Mouse (Mus musculus): ENCODE measurements at regions not wholly inside any gene's neighbourhood (a gene's known extent, or its start where the extent isn't known, plus 50 kb on each side); places are given as distances from the start of the nearest gene placed in this dataset.
"Not testable (repeated sequence)": the region's sequence is repeated elsewhere in the genome, so short reads cannot be mapped to it uniquely, and the experiment has no call there.

DNA sequence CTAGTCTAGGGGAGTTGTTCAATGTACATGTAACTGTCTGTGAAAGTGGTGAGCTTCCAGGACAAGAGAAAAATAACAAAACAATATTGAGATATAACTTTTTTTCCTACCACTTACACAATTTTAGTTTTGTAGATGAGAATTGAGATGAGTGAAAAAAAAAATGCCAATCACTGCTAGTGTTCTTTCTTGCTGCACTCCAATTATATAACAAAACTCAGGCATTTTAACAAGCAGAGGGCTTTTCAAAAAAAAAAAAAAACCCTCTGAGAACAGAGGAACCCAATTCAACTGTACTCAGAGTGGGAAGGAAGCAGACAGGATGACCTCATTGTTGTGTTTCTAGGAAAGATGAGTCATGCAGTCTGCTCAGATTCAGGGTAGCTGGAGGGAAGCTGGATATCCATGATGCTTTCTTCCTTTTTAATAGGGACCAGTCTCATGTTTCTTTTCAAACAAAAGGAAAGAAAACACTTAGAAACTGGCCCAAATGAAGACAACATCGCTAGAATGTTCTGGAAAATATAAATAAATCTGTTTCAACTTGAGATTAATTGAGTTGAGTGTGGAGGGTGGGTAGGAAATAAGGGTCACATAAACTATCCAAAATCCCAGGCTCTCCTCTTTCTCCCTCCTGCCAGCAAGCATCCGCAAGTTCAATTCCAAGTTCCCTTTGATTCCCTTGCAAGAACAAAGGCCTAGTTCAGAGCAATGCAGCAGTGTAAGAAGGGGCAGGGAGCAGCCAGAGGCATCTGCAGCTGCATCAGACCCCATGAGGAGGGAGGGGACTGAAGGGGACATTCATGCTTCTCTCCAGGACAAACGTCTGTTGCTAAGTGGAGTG is 250.6 kb downstream of the Trib2 start:
- DNase-seq (ENCODE audit: low spot score in 2 of 2), result no peak

- DNase-seq (ENCODE audit: low spot score in 2 of 2), result no peak
Observed at GRCm38 (mm10) chr12:15562826-15563225, 253.9 kb downstream of the Trib2 start.

DNA sequence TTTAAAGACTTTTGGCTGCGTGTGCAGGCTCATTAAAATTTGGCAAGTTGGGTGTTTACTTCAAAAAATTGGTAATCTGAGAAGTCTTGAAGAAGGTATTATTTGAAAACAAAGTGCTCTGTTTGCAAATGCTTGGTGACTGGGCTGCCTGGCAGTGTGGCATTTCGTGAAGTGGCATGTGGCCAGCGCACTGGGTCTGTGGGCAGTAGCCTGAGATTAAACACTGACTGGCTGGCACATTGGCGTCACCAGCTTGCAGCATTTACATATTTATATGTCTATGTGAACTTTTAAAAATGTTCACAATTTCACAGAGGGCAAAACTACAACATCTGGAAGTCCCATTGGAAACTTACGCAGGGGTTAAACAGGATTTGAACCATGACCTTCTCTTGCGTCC is 261.3 kb downstream of the Trib2 start:
- no peak for DNase-seq (ENCODE audit: low spot score in 2 of 2)

DNA sequence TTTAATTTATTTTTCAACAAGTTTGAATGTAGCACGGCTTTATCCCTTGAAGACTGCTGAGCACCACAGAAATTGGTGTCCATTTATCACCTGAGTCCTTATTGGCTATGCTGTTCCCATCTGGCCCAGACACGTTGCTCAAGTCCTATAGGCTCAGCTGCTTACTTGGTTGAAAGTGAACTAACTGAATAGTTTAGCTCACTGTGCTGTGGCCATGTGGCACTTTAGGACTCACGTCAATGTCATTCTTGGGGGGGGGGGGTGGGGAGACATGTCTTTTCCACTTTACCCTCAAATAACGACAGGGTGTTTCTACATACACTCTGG is 263.1 kb downstream of the Trib2 start:
- no peak for DNase-seq (ENCODE audit: low spot score in 2 of 2)

DNA sequence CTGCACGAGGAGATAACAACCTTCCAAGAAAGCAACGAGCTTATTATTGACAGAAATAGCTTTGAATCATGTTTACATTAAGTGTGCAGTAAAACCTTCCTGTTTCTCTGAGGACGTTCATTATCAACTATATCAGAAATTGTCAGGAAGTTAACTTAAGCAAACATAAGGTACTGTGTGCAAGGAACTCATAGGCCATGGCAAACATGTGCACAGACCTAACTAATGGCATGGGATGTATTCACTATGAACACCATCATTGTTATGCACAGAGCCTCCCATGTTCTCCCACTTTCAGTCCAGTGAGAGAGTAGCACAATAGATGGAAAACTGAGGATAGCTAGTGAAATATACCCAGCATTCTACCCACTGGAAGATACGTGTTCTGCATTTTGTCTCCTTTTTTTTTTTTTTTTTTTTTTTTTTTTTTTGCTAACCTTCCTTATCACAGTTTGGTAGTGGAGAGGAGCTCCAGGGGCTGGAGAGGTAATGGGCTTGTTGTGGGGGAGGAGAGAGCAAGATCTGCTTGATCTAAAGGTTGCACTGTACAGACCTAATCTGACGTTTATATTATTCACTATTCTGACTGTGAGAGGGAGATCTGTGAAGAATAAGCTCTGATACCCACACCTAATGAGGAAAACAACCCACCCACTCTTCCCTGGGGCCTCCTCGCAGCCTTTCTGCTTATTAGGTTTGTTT is 263.6 kb downstream of the Trib2 start:
- no peak for DNase-seq (ENCODE audit: low spot score in 2 of 2)

DNA sequence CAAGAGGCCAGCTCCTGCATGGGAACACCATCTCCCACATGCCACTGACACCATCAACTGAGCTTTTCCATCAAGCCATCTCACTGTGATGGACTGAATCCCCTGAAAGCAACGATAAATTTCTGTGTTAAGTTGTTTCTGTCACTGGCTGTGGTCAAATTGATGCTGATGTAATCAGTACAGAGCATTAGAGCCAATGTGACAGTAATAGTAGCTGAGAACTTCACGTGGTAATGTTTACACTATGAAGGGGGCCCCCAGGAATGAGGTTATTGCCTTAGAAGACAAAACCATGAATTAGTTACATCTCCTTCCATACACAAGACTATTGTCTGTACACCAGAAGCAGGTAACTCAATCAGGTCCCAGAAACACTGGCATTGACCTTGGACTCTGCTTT is 264.5 kb downstream of the Trib2 start:
- DNase-seq (ENCODE audit: low spot score in 2 of 2), result no peak

- DNase-seq (ENCODE audit: low spot score in 2 of 2), result no peak
Observed at GRCm38 (mm10) chr12:15551281-15551900, 265.3 kb downstream of the Trib2 start.

DNA sequence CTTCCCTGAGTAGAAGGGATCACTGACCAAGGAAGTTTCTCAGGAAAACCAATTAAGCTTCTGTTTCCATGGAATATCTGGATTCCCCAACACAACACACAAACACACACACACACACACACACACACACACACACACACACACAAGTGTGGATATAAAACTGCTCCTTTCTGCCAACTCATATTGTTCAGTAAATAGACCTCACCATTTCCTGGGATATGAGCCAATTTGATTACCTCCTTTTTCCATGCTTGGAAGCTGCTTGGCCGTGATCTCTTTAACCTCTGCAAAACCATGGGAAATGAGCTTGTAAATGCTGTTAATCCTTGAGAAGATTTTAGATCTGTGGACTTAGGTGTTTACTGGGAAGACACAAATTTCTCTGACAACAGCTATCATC is 272.4 kb downstream of the Trib2 start:
- no peak for DNase-seq (ENCODE audit: low spot score in 2 of 2)

GRCm38 (mm10) chr12:15542486-15542885 is 274.2 kb downstream of the Trib2 start:
- DNase-seq (ENCODE audit: low spot score in 2 of 2), result no peak

GRCm38 (mm10) chr12:15536852-15537368 is 279.8 kb downstream of the Trib2 start:
- no peak for DNase-seq (ENCODE audit: low spot score in 2 of 2)

DNA sequence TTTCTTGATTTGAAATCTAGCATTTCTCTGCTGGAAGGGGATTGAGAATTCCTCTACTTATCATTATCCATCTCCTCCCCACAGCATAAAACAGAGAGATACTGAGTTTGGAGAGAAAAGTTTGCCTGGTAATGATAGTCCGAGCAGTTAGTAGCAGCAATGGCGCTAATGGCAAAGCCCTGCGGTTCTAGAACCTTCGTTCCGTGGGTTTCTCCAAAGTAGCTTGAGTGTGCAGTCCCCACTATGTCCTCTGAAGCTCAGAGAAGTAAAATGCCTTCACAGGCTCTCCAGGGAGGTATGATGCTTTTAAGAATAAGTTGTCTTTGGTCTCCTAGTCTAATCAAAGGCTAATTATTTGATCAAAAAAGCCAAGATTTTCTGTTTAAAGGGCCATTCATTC is 280.5 kb downstream of the Trib2 start:
- DNase-seq (ENCODE audit: low spot score in 2 of 2), result no peak

GRCm38 (mm10) chr12:15535822-15536221 is 280.9 kb downstream of the Trib2 start:
- peak; percentile 72 to 79 for DNase-seq (ENCODE audit: low spot score in 2 of 2)

- no peak for DNase-seq (ENCODE audit: low spot score in 2 of 2)
Observed at GRCm38 (mm10) chr12:15520783-15521407, 295.8 kb downstream of the Trib2 start.

- no peak for DNase-seq (ENCODE audit: low spot score in 2 of 2)
Observed at GRCm38 (mm10) chr12:15511994-15512393, 304.7 kb downstream of the Trib2 start.

- no peak for DNase-seq (ENCODE audit: low spot score in 2 of 2)
Observed at GRCm38 (mm10) chr12:15507576-15507975, 309.1 kb downstream of the Trib2 start.

DNA sequence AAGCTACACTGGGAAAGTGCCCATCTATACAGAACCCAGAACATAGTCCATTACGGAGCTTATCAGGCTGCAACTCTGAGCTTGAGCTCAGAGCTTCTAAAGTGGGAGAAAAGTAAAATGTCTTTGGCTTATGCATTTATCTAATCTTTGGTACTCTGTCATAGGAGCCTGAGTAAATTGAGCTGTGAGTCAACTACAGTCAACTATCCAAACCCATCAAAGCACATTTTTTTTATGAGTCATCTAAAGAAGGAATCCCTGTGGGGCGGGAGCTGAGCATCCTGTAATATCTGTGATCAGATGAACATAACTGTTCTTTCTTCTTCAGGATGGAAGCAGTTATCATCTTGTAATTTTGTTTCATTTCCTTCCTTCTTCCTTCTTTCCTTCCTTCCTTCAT is 323.1 kb downstream of the Trib2 start:
- DNase-seq (ENCODE audit: low spot score in 2 of 2), result no peak

- no peak for DNase-seq (ENCODE audit: low spot score in 2 of 2)
Observed at GRCm38 (mm10) chr12:15472741-15473140, 344.0 kb downstream of the Trib2 start.

DNA sequence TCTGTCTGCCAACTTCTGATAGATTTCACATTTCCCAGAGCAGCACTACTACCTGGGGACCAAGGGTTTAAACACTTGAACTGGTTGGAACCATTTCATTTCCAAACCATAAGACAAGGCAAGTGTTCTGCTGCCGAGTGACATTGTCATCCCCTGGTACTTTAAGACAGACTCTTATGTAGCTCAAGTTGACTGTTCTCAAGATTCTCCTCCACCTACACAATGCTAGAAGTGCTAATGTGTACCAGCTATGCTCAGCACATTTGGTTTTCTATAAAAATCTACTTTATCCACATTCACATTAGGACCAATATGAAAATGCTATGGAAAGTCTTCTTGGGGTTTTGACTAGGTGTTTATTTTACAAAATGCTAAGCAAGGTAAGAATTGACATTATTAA is 357.3 kb downstream of the Trib2 start:
- DNase-seq (ENCODE audit: low spot score in 2 of 2), result no peak

GRCm38 (mm10) chr12:15456369-15456768 is 360.4 kb downstream of the Trib2 start:
- DNase-seq (ENCODE audit: low spot score in 2 of 2), result not testable (repeated sequence)

GRCm38 (mm10) chr12:15455744-15456143 is 361.0 kb downstream of the Trib2 start:
- DNase-seq (ENCODE audit: low spot score in 2 of 2), result no peak

GRCm38 (mm10) chr12:15449484-15449883 is 367.2 kb downstream of the Trib2 start:
- no peak for DNase-seq (ENCODE audit: low spot score in 2 of 2)

- no peak for DNase-seq (ENCODE audit: low spot score in 2 of 2)
Observed at GRCm38 (mm10) chr12:15416180-15416766, 400.4 kb downstream of the Trib2 start.
